Mouse (Mus musculus) frontal cortex, postnatal 14 days (tissue): ENCODE measurements around the gene Nkx6-2.

Experiments used
- DNase-seq, 2 experiments: peaks; one replicate each; pipeline ENCODE4 v3.0.0; 2022; ENCODE audit warnings: low spot score in 2 of 2

Nkx6-2 gene

GRCm38 (mm10) chr7:139582595-139582994 is at the start of gene Nkx6-2:
TSS of gene Nkx6-2 (minus strand) at chr7:139582797.
- no peak for DNase-seq

- no peak for DNase-seq
These were observed 42.6 kb upstream of the Nkx6-2 start for GRCm38 (mm10) chr7:139625156-139625555.

GRCm38 (mm10) chr7:139622568-139622967 is 40.0 kb upstream of the Nkx6-2 start:
- DNase-seq, result no peak

GRCm38 (mm10) chr7:139615767-139616766 is 33.5 kb upstream of the Nkx6-2 start:
- peak; percentile 47 to 69 for DNase-seq

- no peak for DNase-seq
These were observed 27.7 kb upstream of the Nkx6-2 start for GRCm38 (mm10) chr7:139610328-139610727.

GRCm38 (mm10) chr7:139595862-139596261 is 13.3 kb upstream of the Nkx6-2 start:
- DNase-seq, result no peak

- DNase-seq, result no peak
These were observed 12.7 kb upstream of the Nkx6-2 start for GRCm38 (mm10) chr7:139595311-139595710.

GRCm38 (mm10) chr7:139591311-139591710 is 8.7 kb upstream of the Nkx6-2 start:
- no peak for DNase-seq

- no peak for DNase-seq
These were observed 7.7 kb upstream of the Nkx6-2 start for GRCm38 (mm10) chr7:139590302-139590701.

- no peak for DNase-seq
These were observed 5.3 kb upstream of the Nkx6-2 start for GRCm38 (mm10) chr7:139587919-139588318.

GRCm38 (mm10) chr7:139585183-139585821 is 2.7 kb upstream of the Nkx6-2 start:
- no peak for DNase-seq

- DNase-seq, result no peak
These were observed 1.9 kb upstream of the Nkx6-2 start for GRCm38 (mm10) chr7:139584221-139585175.

- DNase-seq, result no peak
These were observed 619 bp upstream of the Nkx6-2 start for GRCm38 (mm10) chr7:139583094-139583737.

GRCm38 (mm10) chr7:139581801-139582571 is 611 bp downstream of the Nkx6-2 start:
- DNase-seq, result no peak

- no peak for DNase-seq
These were observed 1.5 kb downstream of the Nkx6-2 start for GRCm38 (mm10) chr7:139580851-139581775.

- no peak for DNase-seq
These were observed 3.2 kb downstream of the Nkx6-2 start for GRCm38 (mm10) chr7:139579261-139579905.

- no peak for DNase-seq
These were observed 6.4 kb downstream of the Nkx6-2 start for GRCm38 (mm10) chr7:139576064-139576686.

GRCm38 (mm10) chr7:139572665-139573064 is 9.9 kb downstream of the Nkx6-2 start:
- no peak for DNase-seq
